Mouse (Mus musculus): ENCODE data around the gene Fzr1. TPM values are rescaled to one million over a fixed set of nuclear protein-coding genes. Genes with fewer than 3 reads are reported as not detected.

Fzr1 gene
- 10 to 100 TPM; 57.6 to 80.9 TPM for polyA plus RNA-seq (2012; fragmentation: generic; extraction: Trizol)

GRCm38 (mm10) chr10:81377793-81378552 is at the start of gene Fzr1:
Gene Fzr1, minus strand, starts transcription at chr10:81378516.

DNA sequence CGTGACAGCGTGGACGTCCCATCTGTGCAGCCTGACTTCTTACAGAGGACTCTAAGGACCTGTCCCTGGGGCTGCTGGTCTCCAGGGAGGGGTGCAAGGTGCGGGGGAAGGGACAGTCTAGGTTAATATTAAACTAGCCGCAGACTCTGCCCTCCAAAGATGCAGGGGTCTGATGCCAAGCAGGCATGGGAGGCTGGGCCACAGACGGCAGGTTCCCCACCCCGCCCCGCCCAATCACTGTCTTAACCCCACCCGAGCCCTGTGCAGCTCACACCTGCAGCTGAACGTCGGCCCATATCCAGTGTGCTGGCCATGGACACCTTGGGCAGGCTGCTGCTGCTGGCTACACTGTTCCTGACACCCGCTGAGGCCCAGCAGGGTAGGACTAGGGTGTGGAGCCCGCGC is 14.5 kb upstream of the Fzr1 start, which contains the start of gene Smim24:
Gene Smim24 (plus strand): TSS at position 271 of the 405 bp plus-strand sequence.

GRCm38 (mm10) chr10:81388505-81389055 is 10.3 kb upstream of the Fzr1 start, which contains the start of gene Gm48552:
Gene Gm48552, plus strand, starts transcription at chr10:81389005.

GRCm38 (mm10) chr10:81383802-81384604 is 5.7 kb upstream of the Fzr1 start, which contains the start of the genes Dohh and Gm48551:
Gene Dohh, plus strand, starts transcription at chr10:81384428.
Gene Gm48551, plus strand, starts transcription at chr10:81384466.

DNA sequence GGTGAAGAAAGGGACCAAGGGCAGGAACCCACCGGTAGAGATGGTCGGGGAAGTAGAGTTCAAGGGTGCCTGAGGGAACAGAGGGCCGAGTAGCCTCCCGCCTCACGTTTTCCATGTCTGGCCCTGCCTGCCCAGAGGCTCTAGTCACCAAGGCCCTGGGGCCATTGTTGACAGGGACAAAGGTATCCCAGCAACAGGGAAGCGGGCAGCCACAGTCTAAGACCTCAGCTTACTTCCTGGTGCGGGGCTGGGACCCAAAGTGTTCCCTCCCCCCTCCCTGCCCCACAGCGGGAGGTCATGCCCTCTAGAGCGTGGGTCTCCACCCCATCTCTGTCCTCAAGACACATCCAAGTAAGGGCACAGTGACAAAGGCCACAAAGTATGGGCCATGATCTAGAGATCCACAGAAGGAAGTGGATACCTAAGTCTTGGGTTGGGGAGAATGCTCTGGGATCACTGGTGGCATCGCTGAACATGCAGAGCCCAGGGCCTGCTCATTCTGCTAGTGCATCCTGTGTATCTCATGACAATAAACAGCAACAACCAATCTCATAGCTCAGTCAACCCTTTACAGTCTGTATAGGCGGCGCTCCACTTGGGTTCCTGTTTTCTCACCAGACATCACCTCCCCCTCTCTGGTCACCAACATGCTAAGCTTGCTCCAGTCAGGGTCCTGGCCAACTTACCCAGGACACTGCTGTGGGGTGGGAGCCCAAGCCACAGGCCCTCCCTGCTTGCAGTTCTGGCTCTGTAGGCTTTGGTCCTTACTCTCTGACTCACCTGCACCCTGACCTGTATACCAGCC is 12.4 kb downstream of the Fzr1 start, which contains the start of gene 4930404N11Rik:
Gene 4930404N11Rik (minus strand): TSS at position 145 of the 805 bp plus-strand sequence.

GRCm38 (mm10) chr10:81356991-81357844 is 21.1 kb downstream of the Fzr1 start, which contains the start of gene Mfsd12:
Gene Mfsd12, plus strand, starts transcription at chr10:81357491.

DNA sequence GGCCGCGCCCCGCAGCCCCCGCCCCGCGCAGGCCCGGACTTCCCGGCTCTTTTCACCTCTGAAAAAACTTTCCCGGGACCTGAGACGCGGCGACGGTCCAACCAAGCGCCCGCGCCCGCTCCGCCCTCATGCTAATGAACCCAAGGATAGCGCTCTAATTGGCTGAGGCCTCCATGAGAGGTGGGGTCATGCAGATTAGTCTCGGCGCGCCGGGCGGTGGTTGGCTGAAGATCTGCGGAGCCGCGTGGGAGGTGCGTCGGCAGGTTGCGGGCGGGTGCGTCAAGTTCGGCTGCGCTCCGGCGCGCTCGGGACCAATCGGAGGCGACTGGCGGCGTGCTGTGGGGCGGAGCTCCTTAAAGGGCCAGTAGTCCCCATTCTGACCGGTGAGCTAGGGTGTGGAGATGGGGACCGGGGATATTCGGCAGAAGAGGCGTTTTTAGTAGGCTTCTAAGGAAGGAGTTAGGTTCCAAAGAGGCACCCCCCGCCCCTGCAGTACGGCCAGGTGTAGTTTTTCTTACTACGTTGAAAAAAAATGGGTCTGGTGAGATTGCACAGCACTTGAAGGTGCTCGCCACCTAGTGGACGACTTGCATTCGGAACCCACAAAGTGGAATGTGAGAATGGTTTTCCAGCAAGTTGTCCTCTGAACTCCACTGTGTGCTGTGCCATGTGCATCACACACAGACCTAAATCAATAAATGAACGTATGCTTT is 27.8 kb downstream of the Fzr1 start, which contains the start of gene Hmg20b:
Gene Hmg20b (minus strand): TSS at position 130 of the 713 bp plus-strand sequence.

GRCm38 (mm10) chr10:81342686-81343505 is 35.4 kb downstream of the Fzr1 start, which contains the start of gene Gipc3:
Gene Gipc3, minus strand, starts transcription at chr10:81343266.

DNA sequence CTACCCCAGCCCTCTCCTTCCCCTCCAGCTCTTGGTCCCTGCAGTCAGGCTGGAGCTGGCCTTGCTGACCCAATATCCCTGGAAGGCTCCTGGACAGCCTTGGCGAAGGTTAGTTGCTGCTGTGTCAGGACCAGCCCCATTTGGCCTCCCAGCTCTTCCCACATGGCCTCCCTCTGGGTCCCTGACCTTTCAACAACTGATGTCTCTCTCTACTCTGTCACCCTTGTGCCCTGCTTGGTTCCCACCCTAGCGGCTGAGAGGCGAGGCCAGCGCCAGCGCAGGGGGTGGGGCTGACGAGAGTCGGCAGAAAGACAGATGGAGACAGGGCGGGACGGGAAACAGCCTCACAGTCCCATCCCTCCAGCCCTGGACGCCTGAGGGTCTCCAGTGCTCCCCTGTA is 49.9 kb downstream of the Fzr1 start, which contains the start of gene Tbxa2r:
Gene Tbxa2r (plus strand): TSS at position 346 of the 400 bp plus-strand sequence.

GRCm38 (mm10) chr10:81320550-81321347 is 57.6 kb downstream of the Fzr1 start, which contains the start of gene Cactin:
Gene Cactin, plus strand, starts transcription at chr10:81321103.

Other genes with a start within 250 kb of the Fzr1 start
- gene Zbtb7a, start 243.3 kb downstream of the Fzr1 start, polyA plus RNA-seq (2012; fragmentation: generic; extraction: Trizol), result 10 to 100 TPM in 1 of 2 experiments, 1 to 10 TPM in 1; 6.5 to 24.7 TPM
- 10 to 100 TPM; 36.0 to 48.5 TPM for gene Pias4, start 210.6 kb downstream of the Fzr1 start, polyA plus RNA-seq (2012; fragmentation: generic; extraction: Trizol)
- gene Eef2, start 201.9 kb downstream of the Fzr1 start, polyA plus RNA-seq (2012; fragmentation: generic; extraction: Trizol), result 1,000 to 10,000 TPM; 3,430 to 4,023 TPM
- 100 to 1,000 TPM in 1 of 2 experiments, 10 to 100 TPM in 1; 98.3 to 105 TPM for gene Dapk3, start 195.5 kb downstream of the Fzr1 start, polyA plus RNA-seq (2012; fragmentation: generic; extraction: Trizol)
- under 1 TPM; 0.11 to 0.15 TPM for gene 4930442H23Rik, start 194.7 kb downstream of the Fzr1 start, polyA plus RNA-seq (2012; fragmentation: generic; extraction: Trizol)
- under 1 TPM in 1 of 2 experiments, not detected in 1; 0.02 TPM for gene Nmrk2, start 176.5 kb downstream of the Fzr1 start, polyA plus RNA-seq (2012; fragmentation: generic; extraction: Trizol)
- under 1 TPM in 1 of 2 experiments, not detected in 1; 0.01 TPM for gene Atcay, start 147.7 kb downstream of the Fzr1 start, polyA plus RNA-seq (2012; fragmentation: generic; extraction: Trizol)
- gene Zfr2, start 145.4 kb downstream of the Fzr1 start, polyA plus RNA-seq (2012; fragmentation: generic; extraction: Trizol), result 10 to 100 TPM in 1 of 2 experiments, under 1 TPM in 1; 0.32 to 18.3 TPM
- 1 to 10 TPM in 1 of 2 experiments, under 1 TPM in 1; 0.69 to 1.9 TPM for gene Matk, start 125.6 kb downstream of the Fzr1 start, polyA plus RNA-seq (2012; fragmentation: generic; extraction: Trizol)
- 100 to 1,000 TPM; 242 to 665 TPM for gene Mrpl54, start 111.6 kb downstream of the Fzr1 start, polyA plus RNA-seq (2012; fragmentation: generic; extraction: Trizol)
- 100 to 1,000 TPM; 128 to 134 TPM for gene Apba3, start 111.6 kb downstream of the Fzr1 start, polyA plus RNA-seq (2012; fragmentation: generic; extraction: Trizol)
- under 1 TPM in 1 of 2 experiments, not detected in 1; 0.02 TPM for gene Tjp3, start 86.9 kb downstream of the Fzr1 start, polyA plus RNA-seq (2012; fragmentation: generic; extraction: Trizol)
- 10 to 100 TPM; 23.9 to 61.5 TPM for gene Pip5k1c, start 85.6 kb downstream of the Fzr1 start, polyA plus RNA-seq (2012; fragmentation: generic; extraction: Trizol)
- gene Cactin, start 57.4 kb downstream of the Fzr1 start, polyA plus RNA-seq (2012; fragmentation: generic; extraction: Trizol), result 10 to 100 TPM; 27.2 to 37.4 TPM
- 1 to 10 TPM in 1 of 2 experiments, under 1 TPM in 1; 0.02 to 2.0 TPM for gene Tbxa2r, start 49.8 kb downstream of the Fzr1 start, polyA plus RNA-seq (2012; fragmentation: generic; extraction: Trizol)
- gene Gipc3, start 35.2 kb downstream of the Fzr1 start, polyA plus RNA-seq (2012; fragmentation: generic; extraction: Trizol), result 1 to 10 TPM in 1 of 2 experiments, under 1 TPM in 1; 0.42 to 1.2 TPM
- gene Hmg20b, start 28.0 kb downstream of the Fzr1 start, polyA plus RNA-seq (2012; fragmentation: generic; extraction: Trizol), result 100 to 1,000 TPM; 102 to 104 TPM
- 10 to 100 TPM in 1 of 2 experiments, 1 to 10 TPM in 1; 4.0 to 13.8 TPM for gene Mfsd12, start 21.0 kb downstream of the Fzr1 start, polyA plus RNA-seq (2012; fragmentation: generic; extraction: Trizol)
- gene 4930404N11Rik, start 12.7 kb downstream of the Fzr1 start, polyA plus RNA-seq (2012; fragmentation: generic; extraction: Trizol), result 1 to 10 TPM in 1 of 2 experiments, under 1 TPM in 1; 0.27 to 2.1 TPM
- gene Dohh, start 5.9 kb upstream of the Fzr1 start, polyA plus RNA-seq (2012; fragmentation: generic; extraction: Trizol), result 100 to 1,000 TPM in 1 of 2 experiments, 10 to 100 TPM in 1; 82.6 to 184 TPM
- 1 to 10 TPM in 1 of 2 experiments, under 1 TPM in 1; 0.55 to 3.2 TPM for gene Gm48551, start 6.0 kb upstream of the Fzr1 start, polyA plus RNA-seq (2012; fragmentation: generic; extraction: Trizol)
- 1 to 10 TPM in 1 of 2 experiments, not detected in 1; 1.8 TPM for gene Gm48552, start 10.5 kb upstream of the Fzr1 start, polyA plus RNA-seq (2012; fragmentation: generic; extraction: Trizol)
- 1 to 10 TPM in 1 of 2 experiments, under 1 TPM in 1; 0.94 to 1.3 TPM for gene Smim24, start 14.5 kb upstream of the Fzr1 start, polyA plus RNA-seq (2012; fragmentation: generic; extraction: Trizol)
- 100 to 1,000 TPM; 130 to 180 TPM for gene Nfic, start 77.1 kb upstream of the Fzr1 start, polyA plus RNA-seq (2012; fragmentation: generic; extraction: Trizol)
- 1 to 10 TPM; 1.9 to 5.7 TPM for gene Celf5, start 104.2 kb upstream of the Fzr1 start, polyA plus RNA-seq (2012; fragmentation: generic; extraction: Trizol)
- gene Ncln, start 117.9 kb upstream of the Fzr1 start, polyA plus RNA-seq (2012; fragmentation: generic; extraction: Trizol), result 100 to 1,000 TPM; 108 to 149 TPM
- gene S1pr4, start 121.6 kb upstream of the Fzr1 start, polyA plus RNA-seq (2012; fragmentation: generic; extraction: Trizol), result under 1 TPM in 1 of 2 experiments, not detected in 1; 0.02 TPM
- gene Gna15, start 145.7 kb upstream of the Fzr1 start, polyA plus RNA-seq (2012; fragmentation: generic; extraction: Trizol), result under 1 TPM; 0.22 to 0.24 TPM
- 100 to 1,000 TPM; 106 to 118 TPM for gene Gna11, start 166.7 kb upstream of the Fzr1 start, polyA plus RNA-seq (2012; fragmentation: generic; extraction: Trizol)
- gene Aes, start 181.0 kb upstream of the Fzr1 start, polyA plus RNA-seq (2012; fragmentation: generic; extraction: Trizol), result 1,000 to 10,000 TPM; 1,359 to 1,572 TPM
- 100 to 1,000 TPM in 1 of 2 experiments, 1 to 10 TPM in 1; 6.0 to 202 TPM for gene Tle2, start 196.0 kb upstream of the Fzr1 start, polyA plus RNA-seq (2012; fragmentation: generic; extraction: Trizol)
- gene Tle6, start 222.6 kb upstream of the Fzr1 start, polyA plus RNA-seq (2012; fragmentation: generic; extraction: Trizol), result 10 to 100 TPM; 22.0 to 71.5 TPM
- 1 to 10 TPM in 1 of 2 experiments, under 1 TPM in 1; 0.25 to 1.0 TPM for gene BC025920, start 227.8 kb upstream of the Fzr1 start, polyA plus RNA-seq (2012; fragmentation: generic; extraction: Trizol)
- gene Sirt6, start 249.3 kb upstream of the Fzr1 start, polyA plus RNA-seq (2012; fragmentation: generic; extraction: Trizol), result 10 to 100 TPM; 13.1 to 36.0 TPM

All from C3H10T1/2 (cell line).